Mouse (Mus musculus) kidney, embryonic 14.5 days (tissue): ENCODE results near the gene Tor4a. TPM values are rescaled to one million over a fixed set of nuclear protein-coding genes. Genes with fewer than 3 reads are reported as not detected.

Experiments
- ATAC-seq: fragments of 200-750 bp; cut with Nextera tagmentation; 2 replicates; pipeline ENCODE4 v1.8.0; 2017; ENCODE audit warnings: moderate number of reproducible peaks, mild to moderate bottlenecking, moderate TSS enrichment, moderate library complexity; ENCODE audit not compliant: low FRiP score, low TSS enrichment
- H3K27ac ChIP-seq: fragments of 300-500 bp; sonication (generic); 2 replicates; pipeline ENCODE4 v1.5.1; 2014; ENCODE audit warnings: low read depth, mild to moderate bottlenecking, low read length, moderate library complexity, mixed read lengths
- H3K27me3 ChIP-seq: fragments of 300-500 bp; sonication (generic); 2 replicates; pipeline ENCODE4 v1.6.1; 2014; ENCODE audit warnings: mild to moderate bottlenecking, low read length; ENCODE audit not compliant: control insufficient read depth, insufficient read depth
- H3K36me3 ChIP-seq: fragments of 300-500 bp; sonication (generic); 2 replicates; pipeline ENCODE4 v1.6.1; 2014; ENCODE audit warnings: low read length, mixed read lengths; ENCODE audit not compliant: control insufficient read depth, insufficient read depth
- H3K4me1 ChIP-seq: fragments of 300-500 bp; sonication (generic); 2 replicates; pipeline ENCODE4 v1.6.1; 2014; ENCODE audit warnings: low read length, mixed read lengths; ENCODE audit not compliant: control insufficient read depth, insufficient read depth
- H3K4me2 ChIP-seq: fragments of 300-500 bp; sonication (generic); replicated peaks from 2 replicates; pipeline ENCODE4 v1.6.1; 2014; ENCODE audit warnings: low read depth, mild to moderate bottlenecking, low read length
- H3K4me3 ChIP-seq: fragments of 300-500 bp; sonication (generic); 2 replicates; pipeline ENCODE4 v1.5.1; 2014; ENCODE audit warnings: mild to moderate bottlenecking, low read length
- H3K9ac ChIP-seq: fragments of 300-500 bp; sonication (generic); 2 replicates; pipeline ENCODE4 v1.6.1; 2014; ENCODE audit warnings: low read depth, mild to moderate bottlenecking, low read length, moderate library complexity
- H3K9me3 ChIP-seq: fragments of 300-500 bp; sonication (generic); 2 replicates; pipeline ENCODE4 v1.6.1; 2016; ENCODE audit warnings: low read length; ENCODE audit not compliant: control insufficient read depth
- WGBS: fragments of 180-500 bp; shearing (Covaris S2); extraction: QIAGEN DNeasy Blood & Tissue Kit; methylation state at CpG from one replicate; pipeline ENCODE4 v1.1.7; 2014; 5-methylcytosine and 5-hydroxymethylcytosine counted together
- polyA plus RNA-seq: library from polyadenylated mRNA; unstranded; fragments of >200 nt; fragmentation: Nextera tagmentation; extraction: Ambion mirVana; gene quantifications from 2 replicates; pipeline ENCODE4 v1.2.1, GENCODE M21; 2014

Tor4a gene
- polyA plus RNA-seq, 1 experiment from 2014 or later = 11.3 TPM

GRCm38 (mm10) chr2:25228995-25229530, 32.4 kb upstream of the Tor4a start:
- H3K4me3 ChIP-seq = no peak overlapping the region
- H3K27me3 ChIP-seq = no peaks in the 10 kb centered on the region
- no peaks in the 10 kb centered on the region for H3K9me3 ChIP-seq
- peaks cover 12% of the 10 kb centered on the region; the same call in 1 of the 2 replicates for H3K4me1 ChIP-seq
- no peak overlapping the region for H3K9ac ChIP-seq
- ATAC-seq = no peak
- H3K36me3 ChIP-seq = no peaks in the 10 kb centered on the region
- H3K4me2 ChIP-seq = no peak overlapping the region
- WGBS = 68% methylated on average over 6 of the region's 6 CpGs
- H3K27ac ChIP-seq = no peak overlapping the region

DNA sequence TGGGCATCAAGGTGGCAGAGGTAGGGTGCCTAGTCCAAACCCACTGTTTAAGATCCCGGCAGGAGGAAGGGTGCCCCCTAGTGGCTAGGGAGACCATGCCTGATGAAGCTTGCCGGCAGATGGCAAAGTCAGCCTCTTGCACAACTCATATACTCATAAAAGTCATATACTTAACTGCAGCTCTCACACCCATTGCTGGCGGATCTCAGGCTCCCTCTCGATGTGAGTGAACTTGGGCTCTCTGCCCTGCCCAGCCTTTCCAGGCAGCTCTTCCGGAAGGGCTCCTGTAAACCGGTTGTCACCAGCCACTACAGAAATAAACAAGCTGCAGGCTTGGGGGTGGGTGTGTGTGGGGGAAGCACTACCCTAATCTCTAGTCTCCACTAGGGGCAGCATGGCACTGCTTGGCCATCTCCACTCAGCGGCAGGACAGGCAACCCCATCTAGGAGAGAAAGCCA, 31.8 kb upstream of the Tor4a start:
- Histone ChIP-seq H3K27ac (peak overlapping the region; percentile 57), H3K4me3 (peak overlapping the region; percentile 16), H3K27me3 (no peaks in the 10 kb centered on the region), H3K9ac (no peak overlapping the region), H3K36me3 (no peaks in the 10 kb centered on the region), H3K4me1 (peaks cover 15% of the 10 kb centered on the region), H3K4me2 (peak overlapping the region; percentile 31), H3K9me3 (no peaks in the 10 kb centered on the region)
- 1% methylated on average over 7 of the region's 7 CpGs for WGBS
- ATAC-seq = peak; percentile 18; the same call in 1 of the 2 replicates

GRCm38 (mm10) chr2:25227406-25227805, 30.7 kb upstream of the Tor4a start:
- no peak overlapping the region for H3K4me2 ChIP-seq
- no peaks in the 10 kb centered on the region for H3K9me3 ChIP-seq
- no peaks in the 10 kb centered on the region for H3K27me3 ChIP-seq
- no peak overlapping the region for H3K4me3 ChIP-seq
- no peak for ATAC-seq
- 0 out of 2 replicates have a peak, but pooled peaks cover 3% of the 10 kb centered on the region for H3K36me3 ChIP-seq
- H3K27ac ChIP-seq = no peak overlapping the region
- 88% methylated on average over 4 of the region's 4 CpGs for WGBS
- no peak overlapping the region for H3K9ac ChIP-seq
- peaks cover 18% of the 10 kb centered on the region for H3K4me1 ChIP-seq

DNA sequence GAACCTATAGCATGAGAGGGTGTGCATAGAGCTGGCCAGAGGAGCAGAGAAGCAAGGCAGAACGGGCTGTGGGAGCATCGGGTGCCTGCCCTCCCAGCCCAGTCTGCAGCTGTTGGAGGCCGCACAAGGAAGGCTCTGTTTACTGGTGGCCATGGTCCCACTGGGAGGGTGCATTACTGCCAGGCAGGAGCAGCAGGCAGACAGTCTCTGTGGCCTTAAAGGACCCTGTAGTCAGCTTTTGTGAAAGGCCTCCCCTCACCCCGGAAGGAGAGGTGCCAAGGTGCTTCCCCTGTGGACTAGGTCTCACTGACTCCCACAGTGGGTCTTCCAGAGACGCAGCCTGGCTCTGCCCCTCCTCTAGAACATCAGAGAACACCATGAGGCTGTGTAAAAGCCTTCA, 30.2 kb upstream of the Tor4a start:
- Histone ChIP-seq H3K9me3 (no peaks in the 10 kb centered on the region), H3K27me3 (no peaks in the 10 kb centered on the region), H3K4me1 (peaks cover 18% of the 10 kb centered on the region), H3K27ac (no peak overlapping the region), H3K36me3 (peaks cover 4% of the 10 kb centered on the region; the same call in 1 of the 2 replicates), H3K4me3 (no peak overlapping the region), H3K9ac (no peak overlapping the region), H3K4me2 (no peak overlapping the region)
- ATAC-seq = no peak
- WGBS = 86% methylated on average over 5 of the region's 5 CpGs

DNA sequence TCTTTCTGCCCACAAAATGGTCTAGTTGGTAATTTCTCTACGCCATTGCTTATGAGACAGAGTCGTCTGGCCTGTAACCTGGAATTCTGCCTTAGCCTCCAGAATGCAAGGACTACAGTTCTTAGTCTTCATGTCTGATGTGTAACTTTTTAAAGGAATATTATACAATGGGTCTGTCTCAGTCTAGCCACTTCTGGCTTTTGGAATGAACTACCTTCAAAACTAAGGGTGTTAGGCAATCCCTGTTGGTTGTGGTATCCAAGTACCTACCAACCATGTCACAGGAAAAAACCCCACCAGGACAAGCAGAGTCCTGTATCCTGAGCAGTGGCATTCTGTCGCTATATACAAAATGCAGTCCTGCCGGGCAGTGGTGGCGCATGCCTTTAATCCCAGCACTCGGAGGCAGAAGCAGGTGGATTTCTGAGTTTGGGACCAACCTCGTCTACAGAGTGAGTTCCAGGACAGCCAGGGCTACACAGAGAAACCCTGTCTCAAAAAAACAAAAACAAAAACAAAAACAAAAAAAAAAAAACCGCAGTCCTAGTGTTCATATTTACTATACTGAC, 29.2 kb upstream of the Tor4a start:
- Histone ChIP-seq H3K36me3 (peaks cover 11% of the 10 kb centered on the region; the same call in 1 of the 2 replicates), H3K9me3 (no peaks in the 10 kb centered on the region), H3K4me3 (peak overlapping the region; percentile 86; the same call in 1 of the 2 replicates), H3K9ac (peak overlapping the region; percentile 70; the same call in 1 of the 2 replicates), H3K4me2 (peak overlapping the region; percentile 52; the same call in 1 of the 2 replicates), H3K27ac (peak overlapping the region; percentile 97), H3K27me3 (no peaks in the 10 kb centered on the region), H3K4me1 (peaks cover 18% of the 10 kb centered on the region)
- WGBS = 79% methylated on average over 8 of the region's 8 CpGs
- no peak for ATAC-seq

- Histone ChIP-seq H3K4me1 (peaks cover 18% of the 10 kb centered on the region), H3K4me2 (peak overlapping the region; percentile 52), H3K27me3 (no peaks in the 10 kb centered on the region), H3K27ac (peak overlapping the region; percentile 97), H3K9ac (peak overlapping the region; percentile 70), H3K9me3 (no peaks in the 10 kb centered on the region), H3K4me3 (peak overlapping the region; percentile 86), H3K36me3 (peaks cover 11% of the 10 kb centered on the region; the same call in 1 of the 2 replicates)
- 1% methylated on average over 41 of the region's 41 CpGs for WGBS
- peak; percentile 97 for ATAC-seq
Measured at GRCm38 (mm10) chr2:25224766-25225752, 28.4 kb upstream of the Tor4a start.

DNA sequence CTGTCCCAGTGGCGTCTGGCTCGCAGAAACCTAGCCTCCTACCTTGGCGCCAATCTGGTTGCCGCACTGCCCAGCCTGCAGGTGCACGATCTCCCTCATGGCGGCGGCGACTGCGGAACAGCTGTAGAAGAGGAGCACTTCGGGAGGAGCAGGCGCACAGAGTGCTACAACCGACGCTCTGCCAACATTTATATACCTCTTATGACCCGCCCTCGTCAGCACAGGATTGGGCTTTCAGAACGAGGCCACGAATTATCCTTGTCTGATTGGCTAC, 27.7 kb upstream of the Tor4a start, which contains the start of gene Tubb4b:
Tubb4b (minus strand) TSS at position 211 of the 274 bp plus-strand sequence.
- 1% methylated on average over 17 of the region's 17 CpGs for WGBS

GRCm38 (mm10) chr2:25223681-25224491, 27.2 kb upstream of the Tor4a start:
- H3K27ac ChIP-seq = peak overlapping the region; percentile 92
- no peaks in the 10 kb centered on the region for H3K9me3 ChIP-seq
- peak overlapping the region; percentile 86 for H3K4me3 ChIP-seq
- H3K4me1 ChIP-seq = peaks cover 18% of the 10 kb centered on the region
- H3K4me2 ChIP-seq = peak overlapping the region; percentile 59
- H3K9ac ChIP-seq = peak overlapping the region; percentile 76
- H3K36me3 ChIP-seq = peaks cover 11% of the 10 kb centered on the region; the same call in 1 of the 2 replicates
- WGBS = under 1% methylated on average over 50 of the region's 53 CpGs
- ATAC-seq = peak; percentile 53
- no peaks in the 10 kb centered on the region for H3K27me3 ChIP-seq

More for the DNA sequence above, 27.7 kb upstream of the Tor4a start, which contains the start of gene Tubb4b:
- Histone ChIP-seq H3K9ac (peak within 1 kb of the TSS; percentile 76), H3K4me2 (peak within 1 kb of the TSS; percentile 59), H3K4me3 (peak within 1 kb of the TSS; percentile 86), H3K4me1 (peaks cover 18% of the 10 kb centered on the region), H3K36me3 (peaks cover 11% of the 10 kb centered on the region; the same call in 1 of the 2 replicates), H3K27me3 (no peaks in the 10 kb centered on the region), H3K27ac (peak within 1 kb of the TSS; percentile 97), H3K9me3 (no peaks in the 10 kb centered on the region)
- ATAC-seq = no peak
